Mouse (Mus musculus) lung, embryonic 14.5 days (tissue): Measurements from ENCODE around the gene Kcnn3. TPM values are rescaled to one million over a fixed set of nuclear protein-coding genes. Genes with fewer than 3 reads are reported as not detected.

Experiments used
- ATAC-seq: fragments of 200-750 bp; cut with Nextera tagmentation; 2 replicates; pipeline ENCODE4 v1.8.0; 2017; ENCODE audit warnings: mild to moderate bottlenecking, moderate TSS enrichment, moderate library complexity; ENCODE audit not compliant: insufficient read depth
- DNase-seq: peaks from one replicate; pipeline ENCODE4 v3.0.0-alpha.2; 2015
- H3K27ac ChIP-seq: fragments of 300-500 bp; sonication (generic); 2 replicates; pipeline ENCODE4 v1.5.1; 2014; ENCODE audit warnings: low read depth, mild to moderate bottlenecking, moderate library complexity
- H3K27me3 ChIP-seq: fragments of 300-500 bp; sonication (generic); 2 replicates; pipeline ENCODE4 v1.6.1; 2014; ENCODE audit warnings: low read length, control low read depth; ENCODE audit not compliant: insufficient read depth
- H3K36me3 ChIP-seq: fragments of 300-500 bp; sonication (generic); 2 replicates; pipeline ENCODE4 v1.6.1; 2014; ENCODE audit warnings: control low read depth; ENCODE audit not compliant: insufficient read depth
- H3K4me1 ChIP-seq: fragments of 300-500 bp; sonication (generic); 2 replicates; pipeline ENCODE4 v1.6.1; 2014; ENCODE audit warnings: antibody characterized with exemption, control low read depth; ENCODE audit not compliant: insufficient read depth
- H3K4me2 ChIP-seq: fragments of 300-500 bp; sonication (generic); 2 replicates; pipeline ENCODE4 v1.6.1; 2014; ENCODE audit warnings: mild to moderate bottlenecking
- H3K4me3 ChIP-seq: fragments of 300-500 bp; sonication (generic); 2 replicates; pipeline ENCODE4 v1.5.1; 2014; ENCODE audit warnings: low read depth, low read length
- H3K9ac ChIP-seq: fragments of 300-500 bp; sonication (generic); 2 replicates; pipeline ENCODE4 v1.6.1; 2014
- H3K9me3 ChIP-seq: fragments of 300-500 bp; sonication (generic); 2 replicates; pipeline ENCODE4 v1.6.1; 2016; ENCODE audit warnings: low read depth, low read length, control low read depth
- CTCF ChIP-seq: IDR thresholded peaks from 2 replicates; pipeline ENCODE4 v1.5.1; 2016; ENCODE audit warnings: antibody characterized with exemption, low read depth
- WGBS: fragments of 180-500 bp; shearing (Covaris S2); extraction: QIAGEN DNeasy Blood & Tissue Kit; methylation state at CpG from one replicate; pipeline ENCODE4 v1.1.7; 2014; 5-methylcytosine and 5-hydroxymethylcytosine counted together
- polyA plus RNA-seq: library from polyadenylated mRNA; unstranded; fragments of >200 nt; fragmentation: Nextera tagmentation; extraction: Ambion mirVana; gene quantifications from 2 replicates; pipeline ENCODE4 v1.2.1, GENCODE M21; 2014

Kcnn3 gene
- polyA plus RNA-seq, 1 experiment from 2014 or later: 1.0 TPM

- DNase-seq: no peak
- H3K9me3 ChIP-seq: no peaks in the 10 kb centered on the region
- no peak for TF ChIP-seq CTCF
- no peaks in the 10 kb centered on the region for H3K4me1 ChIP-seq
- H3K27ac ChIP-seq: no peak overlapping the region
- no peaks in the 10 kb centered on the region for H3K36me3 ChIP-seq
- H3K9ac ChIP-seq: no peak overlapping the region
- no peak overlapping the region for H3K4me3 ChIP-seq
- WGBS: 62% methylated on average over 15 of the region's 15 CpGs
- H3K4me2 ChIP-seq: no peak overlapping the region
- no peaks in the 10 kb centered on the region for H3K27me3 ChIP-seq
- no peak for ATAC-seq
These were observed 39.3 kb downstream of the Kcnn3 start for GRCm38 (mm10) chr3:89558972-89559910.

DNA sequence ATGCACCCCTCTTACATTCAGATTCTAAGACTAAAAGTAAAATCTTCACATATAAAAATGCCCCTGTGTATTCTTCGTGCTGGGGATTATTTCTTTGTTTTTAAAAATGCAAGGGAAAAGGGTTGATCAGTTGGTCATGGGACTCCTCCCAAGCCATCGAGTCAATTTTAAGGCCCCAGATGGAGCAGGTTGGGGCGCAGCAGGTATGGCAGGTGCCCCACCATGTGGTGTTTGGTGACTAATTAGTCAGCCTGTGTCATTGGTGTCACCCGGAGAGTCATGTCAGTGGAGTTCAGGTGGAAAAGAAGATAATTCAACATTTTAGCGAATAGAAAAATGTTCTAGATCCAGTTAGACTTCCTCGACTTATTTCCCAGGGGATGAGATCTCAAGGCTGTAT lies 41.4 kb downstream of the Kcnn3 start:
- 87% methylated on average over 6 of the region's 6 CpGs for WGBS
- TF ChIP-seq CTCF: no peak

GRCm38 (mm10) chr3:89565371-89565770 lies 45.4 kb downstream of the Kcnn3 start:
- no peak overlapping the region for H3K4me2 ChIP-seq
- H3K4me3 ChIP-seq: no peak overlapping the region
- H3K4me1 ChIP-seq: no peaks in the 10 kb centered on the region
- no peak for TF ChIP-seq CTCF
- 44% methylated on average over 5 of the region's 5 CpGs for WGBS
- H3K9ac ChIP-seq: no peak overlapping the region
- no peaks in the 10 kb centered on the region for H3K36me3 ChIP-seq
- no peak overlapping the region for H3K27ac ChIP-seq
- no peaks in the 10 kb centered on the region for H3K27me3 ChIP-seq
- no peak for ATAC-seq
- DNase-seq: no peak
- H3K9me3 ChIP-seq: no peaks in the 10 kb centered on the region

More for the DNA sequence above, 41.4 kb downstream of the Kcnn3 start:
- DNase-seq: no peak
- Histone ChIP-seq H3K4me2 (no peak overlapping the region), H3K27ac (no peak overlapping the region), H3K4me3 (no peak overlapping the region), H3K9me3 (no peaks in the 10 kb centered on the region), H3K27me3 (no peaks in the 10 kb centered on the region), H3K4me1 (no peaks in the 10 kb centered on the region), H3K36me3 (no peaks in the 10 kb centered on the region), H3K9ac (no peak overlapping the region)
- ATAC-seq: no peak

DNA sequence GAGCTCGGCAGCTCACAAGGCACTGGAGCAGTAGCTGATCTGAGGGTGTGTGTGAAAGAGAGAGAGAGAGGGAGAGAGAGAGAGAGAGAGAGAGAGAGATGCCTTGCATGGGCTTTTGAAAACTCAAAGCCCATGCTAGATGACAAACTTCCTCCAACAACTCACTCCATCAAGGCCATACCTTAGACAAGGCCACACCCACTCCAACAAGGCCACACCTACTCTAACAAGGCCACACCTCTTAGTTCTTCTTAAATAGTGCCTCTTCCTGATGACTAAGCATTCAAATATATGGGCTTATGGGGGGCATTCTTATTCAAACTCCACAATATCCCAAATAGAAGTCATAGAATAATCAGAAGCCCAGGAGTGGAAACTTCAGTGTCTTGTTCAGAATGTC lies 49.1 kb downstream of the Kcnn3 start:
- Histone ChIP-seq H3K9me3 (no peaks in the 10 kb centered on the region), H3K4me2 (no peak overlapping the region), H3K4me1 (no peaks in the 10 kb centered on the region), H3K4me3 (no peak overlapping the region), H3K9ac (no peak overlapping the region), H3K27me3 (no peaks in the 10 kb centered on the region), H3K27ac (no peak overlapping the region), H3K36me3 (no peaks in the 10 kb centered on the region)
- no peak for TF ChIP-seq CTCF
- 96% methylated on average over 1 of the region's 1 CpGs for WGBS
- DNase-seq: no peak
- ATAC-seq: no peak

DNA sequence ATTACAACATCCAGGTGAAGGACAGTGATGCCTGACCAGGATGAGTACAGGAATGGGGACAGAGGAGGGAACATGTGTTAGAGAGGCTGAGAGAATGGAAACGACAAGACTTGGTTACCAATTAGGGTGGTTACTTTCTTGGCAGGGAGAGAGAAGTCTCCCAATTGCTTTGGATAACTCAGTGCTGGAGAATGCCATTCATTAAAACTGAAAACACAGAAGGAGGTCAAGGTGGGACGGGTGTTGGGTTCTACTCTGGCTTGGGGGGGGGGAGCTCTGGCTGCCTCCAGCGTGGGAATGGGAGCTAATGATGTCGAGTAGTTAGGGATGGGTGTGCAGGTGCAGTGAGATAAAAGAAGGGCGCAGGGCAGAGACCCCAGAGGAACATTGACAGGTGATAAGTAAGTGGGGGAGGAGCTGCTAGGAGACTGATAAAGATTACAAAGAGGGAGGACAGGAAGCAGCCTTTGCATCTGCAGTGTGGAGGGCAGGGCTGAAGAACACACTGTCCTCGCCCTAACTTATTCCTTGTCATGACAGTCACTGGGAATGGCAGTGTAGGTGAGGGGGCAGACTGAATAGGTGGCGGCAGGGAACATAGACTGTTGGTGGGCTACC lies 49.9 kb downstream of the Kcnn3 start:
- Histone ChIP-seq H3K9ac (no peak overlapping the region), H3K36me3 (no peaks in the 10 kb centered on the region), H3K4me3 (no peak overlapping the region), H3K9me3 (no peaks in the 10 kb centered on the region), H3K4me1 (no peaks in the 10 kb centered on the region), H3K4me2 (no peak overlapping the region), H3K27ac (no peak overlapping the region), H3K27me3 (no peaks in the 10 kb centered on the region)
- DNase-seq (no peak), ATAC-seq (no peak)
- 12% methylated on average over 7 of the region's 7 CpGs for WGBS
- TF ChIP-seq CTCF: no peak

DNA sequence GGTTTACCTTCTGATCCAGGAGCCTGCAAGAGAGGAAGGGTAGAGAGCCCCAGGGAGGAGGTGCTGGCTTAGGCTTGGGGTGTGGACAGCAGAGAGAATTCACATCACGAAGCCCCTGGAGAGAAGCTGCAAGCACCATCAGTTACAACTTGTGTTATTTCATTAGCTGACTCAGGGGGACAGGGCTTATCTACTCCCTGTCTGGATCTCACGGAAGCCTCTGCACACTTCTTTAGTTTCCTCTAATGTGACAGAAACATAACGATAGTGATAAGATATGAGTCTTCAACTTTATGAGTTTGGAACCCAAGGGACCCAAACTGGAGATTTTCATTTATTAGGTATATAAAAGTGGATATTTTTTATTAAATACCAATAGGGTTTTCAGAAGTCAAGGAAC lies 50.4 kb downstream of the Kcnn3 start:
- ATAC-seq (no peak), DNase-seq (no peak)
- Histone ChIP-seq H3K9me3 (no peaks in the 10 kb centered on the region), H3K4me3 (no peak overlapping the region), H3K4me1 (no peaks in the 10 kb centered on the region), H3K36me3 (no peaks in the 10 kb centered on the region), H3K9ac (no peak overlapping the region), H3K27me3 (no peaks in the 10 kb centered on the region), H3K27ac (no peak overlapping the region), H3K4me2 (no peak overlapping the region)
- no peak for TF ChIP-seq CTCF
- WGBS: 18% methylated on average over 3 of the region's 3 CpGs

DNA sequence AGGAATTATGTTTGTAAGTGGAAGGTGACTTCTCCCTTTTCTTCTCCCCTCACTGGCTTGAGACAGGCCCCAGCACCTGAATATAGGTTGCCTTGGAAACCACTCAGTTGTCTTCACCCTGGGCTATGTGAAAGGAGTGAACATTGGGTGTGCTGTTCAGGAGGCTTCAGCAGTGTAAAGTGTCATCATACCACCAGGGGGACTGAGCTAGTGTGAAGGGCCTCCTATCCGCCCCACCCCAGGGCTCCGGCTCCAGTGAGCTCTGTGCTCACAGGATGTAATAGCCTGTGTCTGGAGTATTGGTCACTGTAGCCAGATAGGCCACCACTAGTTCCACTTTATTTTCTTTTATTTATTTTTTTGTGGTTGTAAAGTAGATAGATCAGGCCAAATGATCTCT lies 54.3 kb downstream of the Kcnn3 start:
- no peaks in the 10 kb centered on the region for H3K4me1 ChIP-seq
- no peaks in the 10 kb centered on the region for H3K9me3 ChIP-seq
- no peak overlapping the region for H3K4me2 ChIP-seq
- 53% methylated on average over 2 of the region's 2 CpGs for WGBS
- H3K27ac ChIP-seq: no peak overlapping the region
- no peaks in the 10 kb centered on the region for H3K27me3 ChIP-seq
- peak; percentile 64 for DNase-seq
- no peak overlapping the region for H3K4me3 ChIP-seq
- ATAC-seq: 0 out of 2 replicates have a peak, but pooled peaks have one; percentile 44
- TF ChIP-seq CTCF: peak; percentile 60
- H3K36me3 ChIP-seq: no peaks in the 10 kb centered on the region
- no peak overlapping the region for H3K9ac ChIP-seq
